19 mouse cellular contexts compared by ENCODE assay signal in genomic region chr3:122470326-122471016, GRCm38 (mm10).
DNase-seq lines count a peak whose midpoint lies in the region; ATAC-seq and TF ChIP-seq lines count a peak whose summit lies in the region.
"Had no signal": no experiment of that assay in that cellular context is flagged by ENCODE, and none has a peak within 500 bp of the region (broad histone marks: within the 10 kb centered on the region; RNA-seq: fewer than 3 reads in every experiment).

No protein-coding gene starts in this region.

- H3K36me3 ChIP-seq in kidney, embryonic 15.5 days, result no peaks in the 10 kb centered on the region
- no peaks in the 10 kb centered on the region for H3K36me3 ChIP-seq in intestine, embryonic 14.5 days (ENCODE audit: control insufficient read depth, insufficient read depth, low read length)
- H3K36me3 ChIP-seq in myocyte (ENCODE audit: control insufficient read depth, insufficient read depth), result no peaks in the 10 kb centered on the region
- H3K36me3 ChIP-seq in stomach, postnatal 0 days (ENCODE audit: control insufficient read depth, insufficient read depth, low read length), result no peaks in the 10 kb centered on the region
- H3K36me3 ChIP-seq: heart, embryonic 13.5 days; liver, embryonic 12.5 days had no signal

- H3K27me3 ChIP-seq in kidney, embryonic 15.5 days, result no peaks in the 10 kb centered on the region
- no peaks in the 10 kb centered on the region for H3K27me3 ChIP-seq in intestine, embryonic 14.5 days (replicated peaks; ENCODE audit: control insufficient read depth, insufficient read depth, low read length)
- H3K27me3 ChIP-seq in myocyte (ENCODE audit: control insufficient read depth, insufficient read depth, insufficient read length), result no peaks in the 10 kb centered on the region
- H3K27me3 ChIP-seq in stomach, postnatal 0 days (ENCODE audit: control insufficient read depth, insufficient read depth, low read length), result no peaks in the 10 kb centered on the region
- H3K27me3 ChIP-seq: liver, embryonic 12.5 days; Patski had no signal

- no peak for TF ChIP-seq POLR2A in myocyte (IDR thresholded peaks at IDR 0.05; ENCODE audit: insufficient read length, low read depth)

- no peak for DNase-seq in kidney, postnatal 36 days
- DNase-seq in intestine, embryonic 14.5 days (ENCODE audit: low spot score), result no peak
- peak; percentile 56 for DNase-seq in stomach, postnatal 0 days (ENCODE audit: low spot score)
- no peak for DNase-seq in left cerebral cortex, postnatal 14 days (ENCODE audit: low spot score in 2 of 2)
- no peak for DNase-seq in gastrocnemius, adult 18-20 months (ENCODE audit: low spot score)
- DNase-seq: gastrocnemius, postnatal 10 days; heart, postnatal 10 days; kidney, adult 11 months; kidney, postnatal 14 days; liver, postnatal 0 days; midbrain, embryonic 14.5 days; thymus, postnatal 4 days had no signal

- peaks cover 36% of the 10 kb centered on the region for H3K4me1 ChIP-seq in kidney, embryonic 15.5 days
- peaks cover 30% of the 10 kb centered on the region for H3K4me1 ChIP-seq in intestine, embryonic 14.5 days (replicated peaks; ENCODE audit: control insufficient read depth, insufficient read depth, low read length)
- peaks cover 3% of the 10 kb centered on the region; the same call in 1 of the 2 replicates for H3K4me1 ChIP-seq in stomach, postnatal 0 days (replicated peaks; ENCODE audit: control insufficient read depth, insufficient read depth)

- no peaks in the 10 kb centered on the region for H3K9me3 ChIP-seq in kidney, embryonic 15.5 days (replicated peaks)
- H3K9me3 ChIP-seq in intestine, embryonic 14.5 days (ENCODE audit: control insufficient read depth, low read length), result no peaks in the 10 kb centered on the region
- no peaks in the 10 kb centered on the region for H3K9me3 ChIP-seq in stomach, postnatal 0 days (ENCODE audit: control insufficient read depth, low read length)
- H3K9me3 ChIP-seq: heart, embryonic 13.5 days; liver, embryonic 12.5 days had no signal

- intact Hi-C loops in left cerebral cortex, postnatal 14 days (cut with DNase I), result loop anchor here (5.0 kb wide), 1 partner anchor 37 kb away; no protein-coding TSS in a partner anchor

- no peak overlapping the region for H3ac ChIP-seq in myocyte (ENCODE audit: control insufficient read depth, insufficient read length)

- no peak overlapping the region for H3K9ac ChIP-seq in kidney, embryonic 15.5 days
- no peak overlapping the region for H3K9ac ChIP-seq in intestine, embryonic 14.5 days (ENCODE audit: low read length)
- no peak overlapping the region for H3K9ac ChIP-seq in stomach, postnatal 0 days (ENCODE audit: low read length)
- H3K9ac ChIP-seq: heart, embryonic 13.5 days; liver, embryonic 12.5 days; liver, postnatal 0 days had no signal

- no peak overlapping the region for H3K4me2 ChIP-seq in kidney, embryonic 15.5 days
- H3K4me2 ChIP-seq in intestine, embryonic 14.5 days (ENCODE audit: low read length), result no peak overlapping the region
- H3K4me2 ChIP-seq in myocyte (ENCODE audit: low read depth), result peak overlapping the region; percentile 67
- H3K4me2 ChIP-seq in stomach, postnatal 0 days (replicated peaks; ENCODE audit: low read depth), result 0 out of 2 replicates have a peak overlapping the region, but pooled peaks have one; percentile 0
- H3K4me2 ChIP-seq: heart, embryonic 13.5 days; liver, embryonic 12.5 days had no signal

- H3K4me3 ChIP-seq in kidney, embryonic 15.5 days (replicated peaks), result no peak overlapping the region
- no peak overlapping the region for H3K4me3 ChIP-seq in intestine, embryonic 14.5 days (ENCODE audit: low read depth, low read length)
- H3K4me3 ChIP-seq in myocyte, result no peak overlapping the region
- no peak overlapping the region for H3K4me3 ChIP-seq in stomach, postnatal 0 days (ENCODE audit: low read depth, low read length)
- H3K4me3 ChIP-seq: erythroblast, embryonic 14.5 days; heart, embryonic 13.5 days; liver, embryonic 12.5 days had no signal

- no peak for TF ChIP-seq CTCF in stomach, postnatal 0 days (IDR thresholded peaks at IDR 0.05; ENCODE audit: low read depth)

- peak overlapping the region; percentile 5; the same call in 1 of the 2 replicates for H3K27ac ChIP-seq in kidney, embryonic 15.5 days
- peak overlapping the region; percentile 73 for H3K27ac ChIP-seq in intestine, embryonic 14.5 days (ENCODE audit: low read depth)
- H3K27ac ChIP-seq in stomach, postnatal 0 days (replicated peaks), result peak overlapping the region; percentile 72
- H3K27ac ChIP-seq: heart, embryonic 13.5 days; liver, embryonic 12.5 days had no signal

- peaks cover 74% of the 10 kb centered on the region for H3K79me2 ChIP-seq in myocyte (ENCODE audit: control insufficient read depth, insufficient read depth)

- TF ChIP-seq EP300 in stomach, postnatal 0 days (optimal IDR thresholded peaks at IDR 0.05), result no peak

- no peak for ATAC-seq in kidney, embryonic 15.5 days (replicated peaks; ENCODE audit: low FRiP score)
- 0 out of 2 replicates have a peak, but pooled peaks have one; percentile 42 for ATAC-seq in intestine, embryonic 14.5 days (replicated peaks; ENCODE audit: low FRiP score, low TSS enrichment, low read depth)
- ATAC-seq in stomach, postnatal 0 days (ENCODE audit: low FRiP score, low TSS enrichment), result peak; percentile 82
- ATAC-seq: forebrain, embryonic 16.5 days; liver, embryonic 12.5 days; liver, postnatal 0 days had no signal

- WGBS in kidney, embryonic 15.5 days, result 71% methylated on average over 14 of the region's 14 CpGs
- WGBS in intestine, embryonic 14.5 days, result 64% methylated on average over 14 of the region's 14 CpGs
- 55% methylated on average over 14 of the region's 14 CpGs for WGBS in stomach, postnatal 0 days

TF ChIP-seq in myocyte, 11 proteins besides CTCF, POLR2A, EP300 and RAD21:
- TF ChIP-seq MAX (IDR thresholded peaks at IDR 0.05; ENCODE audit: low read depth) (no peak), CEBPB (IDR thresholded peaks at IDR 0.05; ENCODE audit: insufficient read depth, poor library complexity, severe bottlenecking) (no peak), MYOG (IDR thresholded peaks at IDR 0.05; ENCODE audit: control insufficient read depth in 1 of 3, insufficient read depth in 1 of 3, insufficient read length in 2 of 3, low read depth in 2 of 3) (no peak), USF1 (IDR thresholded peaks at IDR 0.05; ENCODE audit: low read depth) (no peak), POLR2AphosphoS2 (IDR thresholded peaks at IDR 0.05; ENCODE audit: insufficient read length, low read depth) (no peak), MYOD1 (IDR thresholded peaks at IDR 0.05; ENCODE audit: control insufficient read depth in 1 of 3, insufficient read length in 2 of 3, low read depth in 2 of 3) (no peak), E2F4 (IDR thresholded peaks at IDR 0.05; ENCODE audit: insufficient read depth) (no peak), SRF (IDR thresholded peaks at IDR 0.05; ENCODE audit: control insufficient read depth, insufficient read length, low read depth) (no peak), TCF3 (IDR thresholded peaks at IDR 0.05; ENCODE audit: insufficient read length, low read depth) (no peak), REST (IDR thresholded peaks at IDR 0.05; ENCODE audit: insufficient read depth, insufficient read length) (no peak), TCF12 (IDR thresholded peaks at IDR 0.05; ENCODE audit: insufficient read depth, poor library complexity, severe bottlenecking) (no peak)

Comparison
In these comparisons a context has a peak if more than half of its experiments do, and no peak if none do; other contexts are left out.
1. H3K27ac ChIP-seq: peak in every context shown above with its lines; median percentile 73 in intestine, embryonic 14.5 days; 72 in stomach, postnatal 0 days; 5 in kidney, embryonic 15.5 days.
2. H3K4me2 ChIP-seq: peak in myocyte (single experiment) and stomach, postnatal 0 days (single experiment); none in kidney, embryonic 15.5 days (single experiment) and intestine, embryonic 14.5 days (single experiment).